Mouse (Mus musculus): ENCODE results near the gene Slc17a7.

Gene Slc17a7

DNA sequence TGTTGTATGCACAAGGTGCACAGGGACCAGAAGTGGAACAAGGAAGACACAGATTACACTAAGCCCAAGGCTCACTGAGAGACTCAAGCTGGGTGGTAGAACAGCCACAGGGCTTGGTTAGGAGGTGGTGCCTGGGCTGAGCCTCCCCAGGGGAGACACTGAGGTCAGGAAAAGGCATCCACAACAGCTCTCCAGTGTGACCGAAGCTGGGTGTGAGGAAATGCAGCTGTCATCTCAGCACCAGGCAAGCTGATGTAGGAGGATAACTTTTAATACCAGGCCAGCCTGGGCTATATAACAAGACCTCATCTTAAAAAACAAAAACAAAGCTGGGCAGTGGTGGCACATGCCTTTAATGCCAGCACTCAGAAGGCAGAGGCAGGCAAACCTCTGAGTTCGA is 27.4 kb downstream of the Slc17a7 start:
- in situ Hi-C loops (cut with MboI; ENCODE audit: low pct_unique_long_range_greater_than_20kb in 1 of 2, low sequenced_read_pairs in 2 of 2, unreplicated experiment in 1 of 2): no loop called here

DNA sequence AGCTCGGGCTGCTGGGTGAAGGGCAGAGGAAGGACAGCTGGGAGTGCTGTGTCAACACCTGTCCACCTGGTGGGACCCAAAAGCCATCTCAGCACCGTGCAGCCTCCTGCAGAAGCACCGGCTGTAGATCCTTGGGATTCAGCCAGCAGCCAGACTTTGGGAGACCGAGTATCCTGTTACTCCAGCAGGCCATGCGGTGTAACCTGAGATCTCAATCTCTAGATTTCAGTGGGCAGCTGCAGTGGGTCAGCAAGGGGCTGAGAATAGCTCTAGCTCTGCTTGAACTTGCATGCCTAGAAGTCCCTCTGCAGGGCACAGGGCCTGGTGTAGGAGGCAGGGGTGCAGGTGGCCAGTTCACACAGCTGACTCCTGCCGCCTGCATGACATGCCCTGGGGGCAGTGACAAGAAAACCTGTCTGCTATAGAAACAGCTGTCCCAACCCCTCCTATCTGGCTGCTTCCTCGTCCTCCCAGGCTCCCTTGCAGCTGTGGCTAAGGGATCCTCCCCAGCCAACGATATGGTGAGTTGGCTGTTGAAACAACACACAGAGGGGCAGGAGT is 28.1 kb downstream of the Slc17a7 start:
- in situ Hi-C loops (cut with MboI; ENCODE audit: low pct_unique_long_range_greater_than_20kb in 1 of 2, low sequenced_read_pairs in 2 of 2, unreplicated experiment in 1 of 2): no loop called here

GRCm38 (mm10) chr7:45192585-45193310 is 29.0 kb downstream of the Slc17a7 start:
- in situ Hi-C loops (cut with MboI; ENCODE audit: low pct_unique_long_range_greater_than_20kb in 1 of 2, low sequenced_read_pairs in 2 of 2, unreplicated experiment in 1 of 2): no loop called here

DNA sequence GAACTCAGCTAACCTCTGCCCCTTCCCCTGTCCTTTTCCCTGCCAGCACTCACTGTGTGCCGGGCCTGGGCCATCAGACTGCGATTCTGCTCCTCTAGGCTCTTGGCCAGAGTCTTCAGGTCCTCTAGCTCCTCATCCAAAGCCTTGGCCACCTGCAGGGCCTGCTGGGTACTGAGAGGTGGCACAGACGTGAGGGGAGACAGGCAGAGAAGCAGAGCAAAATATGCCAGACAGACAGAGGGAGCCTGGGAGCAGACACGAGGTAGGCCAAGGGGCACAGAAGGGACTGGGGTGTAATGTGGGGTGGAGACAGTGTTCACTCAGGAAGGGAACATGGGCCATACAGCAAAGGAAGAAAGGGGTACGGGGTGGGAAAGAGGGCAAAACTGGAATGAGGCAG is 29.7 kb downstream of the Slc17a7 start:
- in situ Hi-C loops (cut with MboI; ENCODE audit: low pct_unique_long_range_greater_than_20kb in 1 of 2, low sequenced_read_pairs in 2 of 2, unreplicated experiment in 1 of 2): no loop called here

DNA sequence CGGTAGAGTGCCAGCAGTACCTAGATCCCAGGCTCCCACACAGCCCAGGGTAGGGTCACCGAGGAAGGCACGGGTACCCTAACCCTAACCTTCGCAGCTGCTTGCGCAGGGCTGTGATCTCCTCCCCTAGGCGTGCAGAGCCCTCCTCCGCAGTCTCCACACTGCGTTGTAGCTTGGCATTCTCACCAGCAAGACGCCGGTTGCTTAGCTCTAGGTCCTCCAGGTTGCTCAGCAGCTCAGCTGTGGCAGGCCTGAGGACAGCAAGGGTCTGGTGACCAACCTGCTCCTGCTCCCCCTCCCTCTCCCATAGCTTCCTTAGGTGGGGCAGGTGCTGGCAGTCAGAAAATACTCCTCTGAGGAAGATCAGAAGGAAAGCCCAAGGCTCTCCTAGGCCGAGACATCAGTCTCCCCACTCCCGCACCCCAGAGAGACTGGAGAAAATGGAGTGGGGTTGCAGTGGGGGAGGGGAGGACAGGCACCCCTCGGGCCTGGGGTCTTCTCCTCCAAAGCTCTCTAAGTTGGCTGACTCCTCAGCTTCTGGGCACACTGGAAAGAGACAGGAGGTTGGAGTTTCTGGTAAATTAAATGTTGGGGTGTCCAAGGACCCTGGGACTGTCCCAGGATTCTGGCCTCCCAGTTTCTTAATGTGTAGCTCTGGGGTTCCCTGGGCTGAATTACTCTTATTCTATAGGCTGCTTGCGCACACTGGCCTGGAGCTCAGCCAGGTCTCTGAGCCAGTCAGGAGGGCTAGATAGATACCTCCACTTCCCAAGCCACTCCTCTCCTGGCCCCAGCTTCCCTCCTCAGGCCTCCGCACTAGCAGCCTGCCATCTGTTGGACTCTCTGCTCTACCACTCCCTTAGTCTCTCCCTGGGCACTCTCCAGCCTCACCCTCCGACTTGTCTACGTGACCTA is 30.4 kb downstream of the Slc17a7 start:
- in situ Hi-C loops (cut with MboI; ENCODE audit: low pct_unique_long_range_greater_than_20kb in 1 of 2, low sequenced_read_pairs in 2 of 2, unreplicated experiment in 1 of 2): no loop called here

DNA sequence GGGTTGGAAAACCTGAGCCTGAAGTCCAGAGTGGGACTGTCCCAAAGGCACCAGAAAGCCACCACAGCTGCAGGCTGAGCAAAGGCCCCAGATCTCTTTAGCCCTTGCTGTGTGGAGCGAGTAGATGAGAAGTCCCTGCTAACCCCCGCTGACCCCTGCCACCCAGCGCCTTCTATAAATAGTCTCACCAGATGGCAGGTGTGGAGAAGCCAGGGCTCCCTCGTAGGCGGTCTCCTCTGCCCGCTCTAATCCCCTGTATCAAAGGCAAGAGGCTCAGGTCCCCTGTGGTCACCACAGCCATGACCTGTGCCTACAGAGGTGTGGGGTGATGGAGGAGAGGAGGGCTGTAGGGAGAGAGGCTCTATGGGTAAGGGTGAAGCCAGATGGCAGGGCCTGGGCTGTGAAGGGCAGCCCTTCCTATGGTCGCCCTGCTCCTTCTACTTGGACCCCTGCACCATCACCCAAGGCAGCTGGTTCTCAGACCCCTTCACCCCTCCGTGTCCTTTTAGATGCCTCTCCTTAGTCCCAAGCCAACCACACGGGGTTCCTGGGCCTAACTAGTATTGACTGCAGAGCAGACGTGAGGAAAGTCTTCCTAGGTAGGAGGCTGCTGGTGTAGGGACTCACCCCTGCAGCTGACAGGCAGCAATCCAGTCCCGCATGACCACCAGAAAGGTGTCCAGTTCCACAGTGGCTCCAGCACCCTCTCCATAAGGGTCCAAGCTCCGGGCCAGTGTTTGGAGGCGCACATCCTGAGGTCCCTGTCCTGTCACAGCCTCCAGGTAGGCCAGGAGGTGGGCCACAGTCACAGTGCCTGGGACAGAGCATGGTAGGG is 31.8 kb downstream of the Slc17a7 start:
- in situ Hi-C loops (cut with MboI; ENCODE audit: low pct_unique_long_range_greater_than_20kb in 1 of 2, low sequenced_read_pairs in 2 of 2, unreplicated experiment in 1 of 2): no loop called here

- in situ Hi-C loops (cut with MboI; ENCODE audit: low pct_unique_long_range_greater_than_20kb in 1 of 2, low sequenced_read_pairs in 2 of 2, unreplicated experiment in 1 of 2): no loop called here
These were observed 32.4 kb downstream of the Slc17a7 start for GRCm38 (mm10) chr7:45196176-45196535.

GRCm38 (mm10) chr7:45196994-45197393 is 33.2 kb downstream of the Slc17a7 start:
- in situ Hi-C loops (cut with MboI; ENCODE audit: low pct_unique_long_range_greater_than_20kb in 1 of 2, low sequenced_read_pairs in 2 of 2, unreplicated experiment in 1 of 2): no loop called here

DNA sequence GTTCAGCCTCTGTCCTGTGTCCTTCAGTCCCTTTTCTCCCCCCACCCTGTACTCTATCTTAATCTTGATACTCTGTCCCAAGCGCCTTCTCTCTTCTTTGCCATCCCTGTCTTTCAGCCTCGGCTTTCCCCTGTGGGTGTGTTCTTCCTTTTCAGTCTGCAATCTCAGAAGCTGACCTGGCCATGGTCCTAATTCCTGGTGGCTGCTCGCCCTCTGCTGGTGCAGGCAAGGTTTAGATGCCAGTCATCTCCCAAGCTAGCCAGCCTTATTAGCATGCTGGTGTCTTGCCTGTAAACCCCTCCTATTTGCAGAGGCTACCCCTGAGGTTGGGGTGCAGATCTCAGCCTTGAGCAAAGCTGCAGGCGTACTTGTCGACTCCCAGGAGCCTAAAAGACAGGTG is 34.7 kb downstream of the Slc17a7 start:
- in situ Hi-C loops (cut with MboI; ENCODE audit: low pct_unique_long_range_greater_than_20kb in 1 of 2, low sequenced_read_pairs in 2 of 2, unreplicated experiment in 1 of 2): no loop called here

DNA sequence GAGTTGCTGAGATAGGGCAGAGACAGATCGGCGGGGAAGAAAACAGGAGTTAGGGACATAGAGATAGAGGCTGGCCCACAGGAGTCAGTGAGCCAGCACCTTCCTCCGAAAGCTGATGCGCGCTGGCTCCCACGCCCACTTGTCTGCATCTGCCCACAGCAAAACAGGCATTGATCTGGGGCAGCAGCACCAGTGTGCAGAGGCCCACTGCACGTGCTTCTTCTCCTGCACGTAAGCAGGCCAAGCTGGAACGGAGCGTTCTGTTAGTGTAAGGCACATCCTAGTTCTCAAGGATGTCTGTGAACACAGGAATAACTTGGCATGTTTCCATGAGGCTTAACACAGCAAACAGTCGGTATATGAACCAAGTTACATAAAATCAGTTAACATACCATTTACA is 35.2 kb downstream of the Slc17a7 start:
- in situ Hi-C loops (cut with MboI; ENCODE audit: low pct_unique_long_range_greater_than_20kb in 1 of 2, low sequenced_read_pairs in 2 of 2, unreplicated experiment in 1 of 2): no loop called here

- in situ Hi-C loops (cut with MboI; ENCODE audit: low pct_unique_long_range_greater_than_20kb in 1 of 2, low sequenced_read_pairs in 2 of 2, unreplicated experiment in 1 of 2): no loop called here
These were observed 38.9 kb downstream of the Slc17a7 start for GRCm38 (mm10) chr7:45202654-45203053.

GRCm38 (mm10) chr7:45204380-45205143 is 40.8 kb downstream of the Slc17a7 start, which contains the start of gene Ccdc155:
Gene Ccdc155 (minus strand): TSS chr7:45204892.
- in situ Hi-C loops (cut with MboI; ENCODE audit: low pct_unique_long_range_greater_than_20kb in 1 of 2, low sequenced_read_pairs in 2 of 2, unreplicated experiment in 1 of 2): no loop called here

- in situ Hi-C loops (cut with MboI; ENCODE audit: low pct_unique_long_range_greater_than_20kb in 1 of 2, low sequenced_read_pairs in 2 of 2, unreplicated experiment in 1 of 2): no loop called here
These were observed 44.5 kb downstream of the Slc17a7 start for GRCm38 (mm10) chr7:45208260-45208659.

GRCm38 (mm10) chr7:45211070-45211469 is 47.3 kb downstream of the Slc17a7 start:
- in situ Hi-C loops (cut with MboI; ENCODE audit: low pct_unique_long_range_greater_than_20kb in 1 of 2, low sequenced_read_pairs in 2 of 2, unreplicated experiment in 1 of 2): no loop called here

- in situ Hi-C loops (cut with MboI; ENCODE audit: low pct_unique_long_range_greater_than_20kb in 1 of 2, low sequenced_read_pairs in 2 of 2, unreplicated experiment in 1 of 2): no loop called here
These were observed 48.1 kb downstream of the Slc17a7 start, which contains the start of gene Dkkl1 for GRCm38 (mm10) chr7:45211851-45212251. Gene Dkkl1 (minus strand): TSS chr7:45212147.

DNA sequence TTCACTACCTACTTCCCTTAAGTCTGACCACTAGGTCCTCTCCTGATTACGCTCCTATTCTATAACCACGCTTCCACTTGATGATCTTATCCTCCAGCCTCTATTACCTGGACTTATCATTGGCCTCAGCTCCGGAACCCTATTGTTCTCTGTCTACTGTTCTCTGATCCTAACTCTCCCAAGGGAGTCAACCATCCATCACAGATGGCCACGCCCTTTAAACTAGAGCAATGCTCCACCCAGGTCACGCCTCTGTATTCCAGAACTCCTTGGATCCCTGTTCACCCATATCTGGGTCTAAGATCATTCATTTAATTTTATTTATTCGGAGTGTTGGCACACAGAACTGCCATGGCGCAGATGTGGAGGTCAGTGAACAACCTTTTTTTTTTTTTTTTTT is 48.6 kb downstream of the Slc17a7 start:
- in situ Hi-C loops (cut with MboI; ENCODE audit: low pct_unique_long_range_greater_than_20kb in 1 of 2, low sequenced_read_pairs in 2 of 2, unreplicated experiment in 1 of 2): no loop called here

GRCm38 (mm10) chr7:45213708-45214107 is 50.0 kb downstream of the Slc17a7 start:
- in situ Hi-C loops (cut with MboI; ENCODE audit: low pct_unique_long_range_greater_than_20kb in 1 of 2, low sequenced_read_pairs in 2 of 2, unreplicated experiment in 1 of 2): no loop called here

All from mouse embryonic stem cell (cell line).